Mouse (Mus musculus) brain, adult 2 months (tissue): ENCODE measurements around the gene Tln2.
"Not testable (repeated sequence)": the region's sequence is repeated elsewhere in the genome, so short reads cannot be mapped to it uniquely, and the experiment has no call there.

Experiments used
- DNase-seq: peaks from one replicate; pipeline ENCODE4 v3.0.0; 2011; ENCODE audit warnings: low read depth, low spot score

Gene Tln2

DNA sequence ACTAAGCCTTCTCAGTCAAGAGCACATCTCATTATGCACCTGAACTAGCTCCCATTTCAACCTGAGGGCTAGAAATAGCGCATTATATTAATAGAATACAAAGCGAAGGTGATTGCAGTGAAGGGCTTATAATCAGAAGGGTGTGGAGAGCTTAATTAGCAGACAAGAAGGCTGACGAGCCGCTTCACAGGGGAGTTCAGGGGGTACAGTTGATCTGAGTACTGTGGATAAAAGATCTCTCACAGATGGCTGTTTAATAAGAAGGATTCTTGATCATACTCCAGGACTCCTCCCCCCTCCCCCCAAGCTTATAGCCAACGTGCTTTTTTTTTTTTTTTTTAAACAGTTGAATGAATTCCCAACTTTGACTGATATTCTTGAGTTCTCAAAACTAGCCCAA is 198.0 kb downstream of the Tln2 start:
- peak; percentile 33 for DNase-seq

DNA sequence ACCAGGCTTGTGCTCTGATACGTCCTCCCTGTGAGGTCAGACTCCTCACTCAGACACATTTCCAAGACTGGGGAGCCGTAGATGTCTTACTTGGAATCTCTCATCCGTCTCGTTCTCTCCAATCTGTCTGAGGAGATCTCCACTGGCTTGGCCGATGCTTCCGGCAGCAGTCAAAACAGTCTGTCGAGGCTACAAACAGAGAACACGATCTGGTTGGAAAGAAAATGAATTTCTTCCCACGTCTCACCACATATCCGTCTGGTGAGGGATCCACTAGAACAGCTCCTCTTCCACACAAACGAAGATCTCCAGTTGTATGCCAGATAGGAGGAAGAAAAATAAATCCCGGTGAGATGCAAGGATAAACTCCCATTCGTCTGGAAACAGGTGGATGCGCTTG is 205.1 kb downstream of the Tln2 start:
- peak; percentile 60 for DNase-seq

DNA sequence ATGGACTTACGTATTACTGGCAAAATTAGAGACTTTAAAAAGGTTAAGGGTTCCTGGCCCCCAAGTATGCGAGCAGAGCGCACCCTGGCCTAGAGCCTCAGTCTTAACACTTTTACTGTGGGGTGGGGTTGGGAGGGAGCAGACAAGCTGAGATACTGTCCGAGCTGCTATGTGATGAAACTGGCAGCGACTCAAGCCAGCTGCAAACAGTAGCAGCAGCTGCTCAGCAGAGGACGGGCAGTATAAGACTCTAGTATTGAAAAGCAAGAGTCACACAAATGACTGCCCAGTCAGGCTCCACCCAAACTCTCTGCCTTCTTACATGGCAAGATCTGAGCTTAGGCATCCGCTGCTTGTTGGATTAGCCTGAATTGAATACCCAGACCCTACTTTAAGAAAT is 206.1 kb downstream of the Tln2 start:
- DNase-seq = peak; percentile 68

DNA sequence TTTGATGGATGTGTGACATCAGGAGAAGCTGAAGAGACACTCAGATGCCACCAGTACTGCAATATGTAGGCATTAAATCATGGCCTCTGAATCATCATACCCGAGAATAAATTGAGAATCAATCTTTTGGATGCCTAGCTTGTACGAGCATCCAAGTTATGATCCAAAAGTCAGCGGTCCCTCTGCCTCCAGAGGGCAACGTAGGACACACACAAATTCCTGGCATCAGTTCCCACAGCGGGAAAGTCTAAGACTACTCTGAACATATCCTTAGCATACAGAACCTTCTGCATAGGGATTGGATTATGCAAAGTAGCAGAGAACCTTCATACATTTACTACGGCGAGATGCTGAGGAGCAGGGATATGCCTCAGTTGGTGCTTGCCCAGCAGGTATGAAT is 210.5 kb downstream of the Tln2 start:
- DNase-seq = peak; percentile 40

- no peak for DNase-seq
These were observed 212.3 kb downstream of the Tln2 start for GRCm38 (mm10) chr9:67347184-67347583.

DNA sequence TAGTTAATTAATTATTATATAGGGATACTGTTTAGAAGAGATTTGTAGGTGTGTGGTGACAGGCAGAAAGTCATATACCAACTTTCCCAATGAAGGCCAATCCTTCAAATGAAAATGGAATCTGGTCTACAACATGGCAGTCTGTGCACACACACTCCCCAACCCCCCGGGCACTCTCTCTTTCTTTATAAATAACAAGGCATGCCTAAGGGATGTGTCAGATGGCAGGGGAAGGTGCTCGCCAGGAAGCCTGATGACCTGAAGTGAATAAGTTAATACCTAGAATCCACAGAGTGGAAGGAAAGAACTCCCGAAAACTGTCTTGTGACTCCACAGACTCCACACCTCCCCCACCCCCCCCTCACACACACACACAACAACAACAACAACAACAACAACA is 228.2 kb downstream of the Tln2 start:
- no peak for DNase-seq

- DNase-seq = no peak
These were observed 231.1 kb downstream of the Tln2 start for GRCm38 (mm10) chr9:67328451-67328850.

DNA sequence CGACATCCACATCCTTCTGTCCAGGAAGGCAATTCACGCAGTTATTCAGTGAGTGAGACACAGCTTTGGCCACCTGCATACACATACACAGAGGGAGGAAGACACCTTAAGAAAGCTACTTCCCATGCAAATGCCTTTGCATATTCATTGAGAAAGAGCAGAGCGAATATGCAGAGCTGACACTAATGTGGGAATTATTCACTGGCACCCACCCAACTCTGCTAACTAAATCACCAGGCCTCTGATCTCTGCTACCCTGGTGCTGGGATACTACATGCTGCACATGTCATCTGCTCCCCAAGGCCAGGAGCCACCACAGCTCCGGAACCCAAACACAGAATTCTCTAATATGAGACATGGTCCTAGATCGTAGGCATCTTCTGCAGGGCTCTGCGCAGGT is 237.6 kb downstream of the Tln2 start:
- DNase-seq = no peak

DNA sequence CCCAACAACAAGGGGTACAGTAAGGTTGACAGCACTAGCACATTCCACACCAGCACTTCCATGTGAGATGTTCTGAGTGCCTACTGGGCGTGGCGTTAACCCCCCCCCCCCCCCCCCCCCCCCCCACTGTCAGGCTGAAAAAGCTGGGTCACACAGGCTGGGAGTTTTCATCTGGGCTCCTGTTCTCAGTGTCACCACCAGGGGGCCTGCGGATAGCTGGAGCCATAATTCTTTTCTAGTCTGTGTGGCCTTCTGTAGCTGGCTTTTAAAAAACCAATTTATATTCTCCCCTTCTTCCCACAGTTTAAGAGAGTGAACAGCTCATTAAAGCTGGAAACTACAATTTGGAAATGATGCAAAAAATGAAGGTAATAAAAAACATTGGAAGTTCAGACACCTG is 244.1 kb downstream of the Tln2 start:
- peak; percentile 63 for DNase-seq

DNA sequence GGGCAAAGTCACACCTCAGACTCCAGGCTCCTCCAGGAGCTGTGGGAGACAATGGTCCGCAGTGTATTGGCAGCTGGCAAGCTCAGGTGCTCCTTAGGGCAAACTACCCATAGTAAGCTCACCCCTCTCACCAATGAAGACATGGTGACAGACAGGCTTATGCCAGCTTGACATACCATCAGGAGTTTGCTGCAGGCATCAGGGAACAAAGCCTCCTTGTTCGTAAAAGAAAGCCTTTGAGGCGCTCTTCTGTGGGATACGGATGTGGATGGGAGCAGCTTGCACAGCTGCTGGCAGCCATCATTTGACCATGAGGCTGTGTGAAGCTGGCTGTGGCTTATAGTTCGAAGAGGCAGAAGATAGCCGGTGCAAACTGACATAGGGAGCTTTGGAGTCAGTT is 254.5 kb downstream of the Tln2 start:
- DNase-seq = peak; percentile 72

DNA sequence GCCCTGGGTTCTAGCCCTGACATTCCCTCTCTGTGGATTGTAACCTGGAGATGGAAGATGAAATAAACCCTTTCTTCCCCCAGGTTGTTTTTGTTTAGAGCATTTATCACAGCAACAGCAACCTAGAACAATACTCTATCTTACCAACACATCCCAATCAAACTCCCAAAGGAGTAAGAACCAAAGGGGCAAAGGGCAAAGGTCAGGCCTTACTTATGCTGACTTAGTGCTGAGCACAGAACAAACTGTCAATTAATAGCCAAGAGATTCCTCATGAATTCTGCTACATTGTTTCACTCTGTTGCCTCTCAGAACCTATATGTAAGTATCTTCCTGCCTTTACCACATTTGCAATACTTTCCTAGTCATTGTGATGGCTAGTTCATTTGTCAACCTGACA is 255.5 kb downstream of the Tln2 start:
- DNase-seq = no peak

GRCm38 (mm10) chr9:67303038-67303437 is 256.5 kb downstream of the Tln2 start:
- DNase-seq = no peak

GRCm38 (mm10) chr9:67302386-67302989 is 257.0 kb downstream of the Tln2 start:
- peak; percentile 24 for DNase-seq

DNA sequence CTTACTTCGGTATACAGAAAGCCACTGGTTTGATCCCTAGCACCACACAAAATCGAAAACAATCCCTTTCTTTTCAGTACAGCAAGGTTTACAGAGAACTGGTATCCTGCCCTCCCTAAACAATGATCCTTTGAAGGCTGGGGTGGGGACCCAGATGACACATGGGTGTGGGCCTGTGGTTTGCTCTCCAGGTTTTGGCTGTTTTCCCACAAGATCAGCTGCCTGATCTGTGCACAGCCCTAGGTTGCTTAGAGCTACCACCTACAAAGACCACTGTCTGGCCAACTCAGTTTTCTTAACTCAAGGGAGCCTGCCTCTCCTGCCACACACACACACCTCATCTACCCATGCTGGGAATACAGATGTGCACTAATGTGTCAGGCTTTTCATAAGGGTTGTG is 257.9 kb downstream of the Tln2 start:
- DNase-seq = peak; percentile 59

GRCm38 (mm10) chr9:67300769-67301168 is 258.7 kb downstream of the Tln2 start:
- peak; percentile 79 for DNase-seq

DNA sequence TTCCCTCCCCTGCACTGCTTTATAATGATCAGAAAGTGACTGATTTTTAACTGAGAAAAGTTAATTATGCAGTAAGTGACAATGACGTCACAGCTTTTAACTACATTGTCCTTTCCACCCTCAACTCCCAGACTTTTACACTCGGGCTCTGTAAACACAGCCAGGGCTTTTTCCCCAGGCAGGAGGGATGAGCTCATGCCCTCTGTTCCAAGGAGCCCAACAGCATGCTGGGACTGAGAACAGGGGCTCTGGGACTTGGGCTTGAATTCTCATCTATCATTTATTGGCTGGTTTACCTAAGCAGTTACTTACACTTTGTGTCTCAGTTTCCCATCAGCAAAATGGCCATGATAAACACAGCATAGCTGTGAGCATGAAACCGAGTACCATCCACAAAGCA is 259.2 kb downstream of the Tln2 start:
- DNase-seq = peak; percentile 33

DNA sequence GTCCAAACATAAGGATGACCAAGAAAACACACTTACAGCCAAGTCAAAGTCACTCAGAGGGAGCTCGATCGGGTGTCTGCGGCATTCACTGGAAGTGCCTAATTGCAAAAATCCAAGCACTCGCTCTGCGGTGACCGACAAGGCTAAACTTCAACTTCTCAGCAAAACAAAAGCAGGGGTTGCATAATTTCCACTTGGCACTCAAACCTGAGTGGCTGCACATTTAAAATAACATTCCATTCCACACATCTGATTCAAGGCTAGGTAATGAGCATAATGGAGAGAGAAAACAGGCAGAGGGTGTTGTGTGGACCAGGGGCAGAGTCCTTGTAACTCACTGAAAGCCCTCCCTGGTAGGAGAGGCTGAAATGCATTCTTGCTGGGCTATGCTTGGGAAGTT is 260.3 kb downstream of the Tln2 start:
- peak; percentile 19 for DNase-seq

GRCm38 (mm10) chr9:67297236-67297889 is 262.1 kb downstream of the Tln2 start:
- DNase-seq = no peak

GRCm38 (mm10) chr9:67287457-67287856 is 272.0 kb downstream of the Tln2 start:
- no peak for DNase-seq

DNA sequence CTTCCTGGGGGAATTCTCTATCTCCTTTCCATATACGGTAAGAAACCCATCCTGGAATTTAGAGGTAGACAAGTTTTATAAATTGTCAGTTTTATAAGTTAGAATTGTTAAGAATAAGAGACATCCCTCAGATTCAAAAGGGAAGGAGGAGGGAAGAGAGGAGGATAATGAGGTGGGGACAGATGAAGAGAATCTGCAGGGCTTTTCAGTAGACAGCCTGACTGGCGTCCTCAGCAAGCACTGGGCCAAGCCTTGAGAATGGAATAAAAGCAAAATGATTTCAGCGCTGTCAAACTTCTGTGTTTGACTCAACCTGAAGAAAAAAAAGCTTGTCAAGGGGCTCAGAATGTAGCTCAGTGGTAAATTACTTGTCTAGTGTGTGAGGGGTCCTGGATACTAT is 272.7 kb downstream of the Tln2 start:
- DNase-seq = no peak

DNA sequence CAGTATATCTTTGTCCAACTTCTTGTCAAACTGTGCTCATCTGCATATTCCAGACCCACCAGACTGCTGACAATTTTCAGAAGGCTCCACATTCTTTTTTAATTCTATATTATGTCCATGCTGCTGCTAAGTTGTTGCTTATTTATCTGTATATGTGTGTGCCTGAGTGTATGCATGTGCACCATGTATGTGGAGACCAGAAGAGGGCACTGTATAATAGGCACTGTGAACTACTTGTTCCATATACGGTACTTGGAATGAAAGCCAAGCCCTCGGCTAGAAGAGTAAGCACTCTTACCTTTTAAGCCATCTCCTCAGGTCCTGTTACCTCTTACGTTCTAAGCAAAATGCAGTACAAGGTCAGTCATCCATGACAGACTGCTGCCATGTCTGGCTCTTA is 274.0 kb downstream of the Tln2 start:
- no peak for DNase-seq

- DNase-seq = no peak
These were observed 277.7 kb downstream of the Tln2 start for GRCm38 (mm10) chr9:67281812-67282211.

- not testable (repeated sequence) for DNase-seq
These were observed 279.2 kb downstream of the Tln2 start for GRCm38 (mm10) chr9:67280311-67280710.

- peak; percentile 65 for DNase-seq
These were observed 283.1 kb downstream of the Tln2 start for GRCm38 (mm10) chr9:67276446-67276845.
